Mouse (Mus musculus): ENCODE measurements at regions not wholly inside any gene's neighbourhood (a gene's known extent, or its start where the extent isn't known, plus 50 kb on each side); places are given as distances from the start of the nearest gene placed in this dataset.
A peak's percentile ranks its signal among the peaks of the same experiment; 100 is the strongest.

DNA sequence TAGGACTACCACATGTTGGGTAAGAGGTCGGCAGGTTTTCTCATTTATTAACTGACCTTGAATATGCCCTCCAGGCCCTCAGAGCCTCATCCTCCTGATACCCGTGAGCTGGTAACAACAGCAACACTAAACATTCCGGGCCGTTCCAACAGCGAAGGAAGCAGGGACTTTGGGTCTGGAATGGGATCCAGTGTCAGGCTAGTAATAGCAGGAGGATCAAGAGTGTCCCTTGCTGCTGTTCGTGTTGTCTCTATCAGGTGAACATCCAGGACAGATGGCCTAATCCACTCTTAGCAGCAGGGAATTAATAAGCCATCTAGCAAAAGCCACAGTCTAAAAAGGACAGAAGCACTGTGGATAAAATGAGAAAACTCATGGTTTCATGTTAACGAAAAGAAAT, 106.7 kb downstream of the Cpeb2 start:
- no peak for DNase-seq

DNA sequence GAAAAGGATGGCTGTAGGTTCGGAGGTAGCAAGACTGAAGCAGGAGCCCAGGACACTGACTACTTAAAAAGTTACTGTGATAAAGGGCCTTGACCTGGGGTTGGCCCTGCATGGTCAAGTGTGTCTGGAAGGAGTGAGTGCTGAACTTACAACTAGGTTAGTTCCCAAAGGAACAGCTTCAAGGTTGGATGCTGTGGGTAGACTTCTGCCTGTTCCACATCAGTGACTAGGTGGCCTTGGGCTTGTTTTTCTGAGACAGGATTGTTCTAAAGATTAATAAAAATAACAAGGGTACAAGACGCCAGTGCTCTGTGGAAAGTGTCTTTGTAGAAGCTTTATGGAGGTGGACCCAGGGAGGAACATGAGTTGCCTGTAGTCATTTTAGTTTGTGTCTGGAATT, 108.5 kb downstream of the Cpeb2 start:
- DNase-seq: no peak

DNA sequence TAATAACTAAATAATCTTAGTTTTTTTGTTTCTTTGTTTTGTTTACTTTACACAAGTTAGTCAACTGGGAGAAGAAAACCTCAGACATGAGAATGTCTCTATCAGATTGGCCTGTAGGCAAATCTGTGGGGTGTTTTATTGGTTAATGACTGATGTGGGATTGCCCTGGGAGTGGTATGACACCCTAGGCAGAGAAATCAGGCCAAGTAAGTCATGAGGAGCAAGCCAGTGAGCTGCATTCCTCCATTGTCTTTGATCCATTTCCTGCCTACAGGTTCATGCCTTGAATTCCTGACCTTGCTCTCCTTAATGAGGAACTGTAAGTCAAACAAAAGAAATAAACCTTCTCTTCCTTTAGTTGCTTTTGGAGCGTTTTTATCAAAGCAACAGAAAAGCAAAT, 111.5 kb downstream of the Cpeb2 start:
- DNase-seq: no peak

DNA sequence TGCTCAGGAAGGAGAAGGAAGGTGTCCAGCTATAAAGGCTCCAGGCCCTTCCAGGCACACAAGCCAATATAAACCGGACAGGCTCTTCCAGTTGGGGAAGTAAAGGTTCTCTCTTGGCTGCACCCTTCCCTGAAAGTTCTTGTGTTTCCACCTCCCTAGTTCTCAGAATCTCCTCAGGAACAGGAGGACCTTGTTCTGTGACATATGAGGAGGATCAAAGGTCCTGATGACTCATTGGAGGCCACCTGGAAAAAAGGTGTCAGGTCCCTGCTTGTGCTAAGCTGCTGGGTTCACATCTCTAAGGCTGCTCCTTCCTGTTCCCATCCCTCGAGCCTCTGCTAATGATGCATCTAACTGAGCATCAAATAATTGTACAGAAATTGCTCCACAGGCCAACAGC, 118.0 kb downstream of the Cpeb2 start:
- DNase-seq: peak in 1 of 2 experiments; percentile 4

DNA sequence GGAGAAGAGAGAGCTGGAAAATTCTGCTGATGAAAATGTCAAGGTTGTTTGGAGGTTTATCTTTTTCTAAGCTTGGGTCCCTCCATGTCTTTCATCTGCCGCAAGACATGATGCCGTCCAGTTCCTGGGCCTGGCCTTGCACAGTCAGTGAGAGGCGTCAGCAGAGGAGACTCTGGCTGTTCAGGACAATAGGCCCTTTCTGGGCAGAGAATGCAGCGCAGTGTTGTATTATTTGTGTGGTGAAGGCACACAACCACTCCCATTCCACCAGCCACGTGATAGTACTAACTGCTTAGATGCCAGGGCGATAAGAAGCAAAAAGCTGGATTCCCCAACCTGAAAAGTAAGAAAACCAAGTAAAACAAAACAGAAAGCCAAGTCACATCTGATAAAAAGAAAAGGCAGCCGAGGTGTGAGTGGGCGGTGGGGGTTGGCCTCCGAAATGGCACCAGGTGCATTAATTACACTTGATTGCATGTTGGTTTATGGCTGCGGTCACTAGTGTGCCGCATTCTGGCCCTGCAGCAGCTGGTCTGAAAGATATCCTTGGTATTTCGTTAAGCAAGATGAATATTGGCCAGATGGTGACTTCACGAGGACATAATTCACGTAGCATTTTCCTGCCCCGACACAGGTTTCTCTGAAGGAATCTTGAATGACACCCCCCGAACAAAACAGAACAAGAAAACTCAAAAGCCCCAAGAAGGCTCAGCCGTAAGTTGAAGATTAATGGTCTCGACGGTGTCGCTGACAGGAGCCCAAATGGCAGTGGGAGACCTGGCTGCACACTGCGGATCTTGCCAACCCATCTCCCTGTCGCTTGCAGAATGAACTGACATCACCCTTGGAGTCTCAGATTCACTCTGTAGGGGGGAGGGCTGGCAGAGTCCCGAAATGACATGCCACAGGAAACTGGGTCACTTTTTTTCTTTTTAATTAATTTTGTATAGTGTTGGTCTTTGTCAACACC, 120.3 kb downstream of the Cpeb2 start:
- DNase-seq: no peak

DNA sequence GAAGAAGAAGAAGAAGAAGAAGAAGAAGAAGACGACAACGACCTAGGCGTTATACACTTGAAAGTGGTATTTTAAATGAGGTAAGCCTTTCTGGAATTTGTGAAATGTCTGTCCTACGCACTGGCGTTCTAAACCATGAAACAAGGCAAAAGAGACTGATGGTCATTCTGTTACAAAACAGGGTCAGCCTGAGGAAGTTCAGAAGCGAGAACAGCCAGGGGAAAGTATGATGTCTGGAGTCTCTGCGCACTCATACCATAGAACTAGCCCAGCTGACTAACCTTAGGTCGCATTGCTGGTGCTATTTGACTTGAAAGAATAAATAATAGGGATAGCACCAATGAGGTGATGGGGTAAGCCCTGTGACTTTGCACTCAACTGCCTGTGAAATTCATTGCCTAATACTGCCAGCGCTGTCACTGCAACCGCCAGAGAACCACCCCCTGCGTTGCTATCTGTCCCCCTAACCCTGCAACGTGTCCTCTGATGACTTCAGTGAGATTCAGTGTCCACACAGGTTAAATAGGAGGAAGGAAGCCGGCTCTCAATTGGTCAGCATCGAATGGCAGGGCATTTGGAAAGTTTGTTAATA, 121.5 kb downstream of the Cpeb2 start:
- DNase-seq: peak; percentile 8 to 30

DNA sequence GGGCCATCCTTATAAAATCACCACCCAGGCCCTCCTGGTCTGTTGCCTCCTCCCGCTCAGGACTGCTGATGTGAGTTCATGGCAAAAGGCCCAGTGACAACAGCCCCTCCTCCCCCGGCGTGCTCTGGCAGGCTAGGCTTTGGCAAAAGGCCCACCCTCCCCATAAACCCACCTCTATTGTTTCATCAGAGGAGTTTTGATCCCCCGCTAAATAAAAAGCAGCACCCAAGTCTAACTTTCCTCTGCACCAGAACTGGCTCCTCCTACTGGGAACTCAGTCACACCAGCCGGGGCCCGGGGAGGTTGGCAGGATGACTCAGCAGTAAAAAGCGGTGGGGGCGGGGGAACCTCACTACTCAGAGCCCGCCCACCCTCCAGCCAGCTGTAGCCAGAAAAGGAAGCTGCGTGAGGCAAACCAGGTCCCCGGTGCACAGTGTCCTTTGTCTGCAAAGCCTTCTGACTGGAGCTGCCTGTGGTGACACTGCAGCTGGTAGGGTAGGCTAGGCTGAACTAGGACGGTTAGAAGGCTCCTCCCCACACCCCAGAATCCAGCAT, 122.1 kb downstream of the Cpeb2 start:
- DNase-seq: peak; percentile 82 to 88

DNA sequence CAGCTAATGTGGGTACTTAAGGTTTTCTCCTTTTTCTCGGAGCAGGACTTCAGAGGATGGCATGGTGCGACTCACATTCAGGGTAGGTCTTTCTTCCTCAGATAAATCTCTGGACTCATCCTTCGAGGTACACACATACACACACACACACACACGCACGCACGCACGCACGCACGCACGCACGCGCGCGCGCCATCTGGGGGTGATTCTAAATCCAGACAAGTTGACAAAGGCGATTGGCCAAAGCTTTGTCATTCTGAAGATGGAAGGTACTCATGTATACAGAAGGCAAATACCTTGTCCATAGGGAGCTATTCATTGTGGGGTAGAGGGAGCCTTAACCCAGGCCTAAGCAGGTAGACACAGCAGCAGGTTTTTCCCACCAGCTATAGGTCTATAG, 122.9 kb downstream of the Cpeb2 start:
- DNase-seq: no peak

DNA sequence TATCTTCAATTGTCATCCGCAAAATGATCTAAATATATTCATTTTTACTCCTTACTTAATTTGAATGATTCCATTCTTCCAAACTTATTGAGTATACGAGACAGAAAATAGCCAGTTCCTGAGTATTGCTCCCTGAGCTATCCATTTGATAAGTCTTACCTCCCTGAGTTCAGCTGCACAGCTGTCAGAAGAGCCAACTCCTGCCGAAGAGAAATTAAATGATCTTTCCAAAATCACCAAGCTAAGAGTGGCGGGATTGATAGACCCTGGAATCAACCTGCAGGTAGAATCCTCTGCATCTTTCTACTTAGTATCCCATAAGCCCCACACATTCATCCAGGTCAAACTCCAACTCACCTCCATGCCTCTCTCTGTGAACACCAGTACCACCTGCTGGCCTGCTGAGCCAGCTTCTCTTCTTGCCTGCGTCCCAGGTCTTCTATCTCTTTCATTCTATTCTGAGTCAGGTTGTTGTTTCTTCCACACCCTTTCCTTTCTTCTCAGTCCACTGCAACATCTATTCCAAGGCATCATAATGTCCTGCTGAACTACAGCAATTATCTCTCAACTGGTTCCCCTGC, 124.2 kb downstream of the Cpeb2 start:
- DNase-seq: peak in 1 of 2 experiments; percentile 6

DNA sequence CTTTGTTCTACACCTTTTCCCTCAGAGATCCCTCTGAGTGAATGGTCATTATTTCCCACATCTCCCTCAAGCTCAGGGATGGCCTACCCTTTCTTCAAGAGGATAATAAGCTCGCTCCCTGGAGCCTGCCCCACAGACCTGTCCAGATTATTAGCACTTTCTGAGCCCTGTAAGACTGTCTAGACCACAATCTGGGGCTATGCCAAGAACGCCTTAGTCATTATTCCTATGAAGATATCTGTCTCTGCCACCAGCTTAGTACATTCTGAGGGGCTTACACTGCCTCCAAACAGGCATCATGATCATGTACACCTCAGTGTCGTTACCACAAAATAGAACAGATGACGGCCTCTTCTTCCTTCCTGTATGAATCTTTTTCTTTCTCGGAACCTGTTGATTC, 124.9 kb downstream of the Cpeb2 start:
- DNase-seq: no peak

DNA sequence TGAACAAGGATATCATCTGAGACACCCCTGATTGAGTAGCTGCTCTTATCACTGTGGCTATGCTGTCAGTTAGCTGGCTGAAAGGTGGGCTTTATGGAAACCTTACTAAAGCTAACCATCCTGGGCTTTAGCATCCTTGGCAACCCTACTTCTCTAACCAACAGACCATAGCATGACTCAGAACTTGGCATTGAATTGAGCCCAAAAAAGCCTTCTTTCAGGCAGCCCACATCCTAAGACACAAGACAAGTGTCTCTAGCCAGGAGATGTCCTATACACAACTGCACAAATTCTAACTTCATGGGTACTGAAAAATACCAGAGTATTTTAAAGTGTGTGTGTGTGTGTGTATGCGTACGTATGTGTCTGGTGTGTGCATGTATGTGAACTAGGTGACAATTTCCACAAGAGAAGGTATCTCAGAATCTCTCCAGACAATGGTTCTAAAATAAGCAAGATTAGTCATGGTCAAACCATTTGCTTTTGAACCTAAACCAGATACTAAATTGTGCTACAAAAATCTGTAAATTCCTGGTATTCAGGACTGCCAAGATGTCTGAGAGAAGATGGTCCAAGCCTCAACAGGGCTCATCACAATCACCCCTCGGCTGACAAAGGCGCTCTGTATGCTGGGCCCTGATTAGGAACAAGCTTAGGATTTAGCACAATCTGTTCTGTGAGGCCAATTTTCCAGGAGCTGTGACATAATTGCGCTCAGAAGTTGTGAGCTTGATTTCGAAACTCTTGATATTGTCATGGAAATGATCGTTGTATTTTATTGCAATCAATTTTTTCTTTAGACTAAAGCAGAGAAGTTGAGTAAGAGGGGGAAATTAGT, 126.2 kb downstream of the Cpeb2 start:
- no peak for DNase-seq

DNA sequence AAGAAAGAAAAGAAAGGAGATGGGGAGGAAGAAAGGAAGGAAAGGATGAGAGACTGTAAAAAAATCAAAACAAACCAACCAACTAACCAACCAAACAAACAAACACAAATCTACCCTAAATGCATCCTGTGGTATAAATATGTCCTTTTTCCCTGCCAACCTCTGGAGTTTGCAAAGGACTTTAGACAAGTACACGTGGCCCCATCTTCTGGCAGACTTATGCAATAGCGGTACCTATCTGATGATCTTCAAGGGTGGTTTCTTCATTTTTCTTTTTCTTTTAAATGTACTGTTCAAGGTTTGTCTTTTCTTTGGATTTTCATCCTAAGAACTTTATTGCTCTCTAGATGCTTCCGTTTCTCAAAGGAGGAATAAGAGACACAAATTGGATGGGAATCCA, 127.3 kb downstream of the Cpeb2 start:
- peak in 1 of 2 experiments; percentile 24 for DNase-seq

DNA sequence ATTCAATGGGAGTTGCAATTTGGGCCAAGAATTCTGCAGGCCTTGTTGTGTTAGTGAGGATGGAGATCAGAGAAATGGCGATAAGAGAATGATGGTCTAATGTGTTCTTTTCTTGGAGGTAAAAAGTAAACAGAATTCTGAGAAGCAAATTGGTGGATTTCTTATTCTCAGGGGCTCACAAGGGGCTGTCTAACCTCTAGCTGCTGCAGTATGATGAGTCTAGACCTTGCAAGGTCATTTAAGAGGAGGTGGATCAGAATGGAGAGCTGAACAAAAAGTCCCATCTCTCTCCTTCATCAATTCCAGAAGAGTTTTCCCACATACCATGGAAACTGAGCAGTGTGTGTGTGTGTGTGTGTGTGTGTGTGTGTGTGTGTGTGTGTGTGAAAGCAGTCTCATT, 128.1 kb downstream of the Cpeb2 start:
- DNase-seq: no peak

DNA sequence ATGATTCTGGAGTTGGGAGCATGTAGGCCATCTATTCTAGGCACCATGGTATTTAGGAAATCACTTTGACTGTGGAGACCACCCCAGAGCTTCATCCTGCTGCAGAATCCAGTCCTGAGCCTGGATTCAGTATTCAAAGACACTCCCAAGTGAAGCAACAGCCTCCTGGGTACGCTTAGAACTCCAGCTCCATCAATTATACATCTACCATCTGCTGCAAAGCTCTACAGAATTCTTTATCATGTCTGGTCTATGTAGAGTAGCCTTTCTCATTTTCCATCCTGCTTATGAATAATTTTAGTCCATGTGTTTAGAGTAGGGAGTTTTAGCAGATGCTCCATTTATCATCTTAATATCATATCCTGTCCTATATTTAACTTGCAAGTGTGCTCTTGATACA, 139.4 kb downstream of the Cpeb2 start:
- no peak for DNase-seq

DNA sequence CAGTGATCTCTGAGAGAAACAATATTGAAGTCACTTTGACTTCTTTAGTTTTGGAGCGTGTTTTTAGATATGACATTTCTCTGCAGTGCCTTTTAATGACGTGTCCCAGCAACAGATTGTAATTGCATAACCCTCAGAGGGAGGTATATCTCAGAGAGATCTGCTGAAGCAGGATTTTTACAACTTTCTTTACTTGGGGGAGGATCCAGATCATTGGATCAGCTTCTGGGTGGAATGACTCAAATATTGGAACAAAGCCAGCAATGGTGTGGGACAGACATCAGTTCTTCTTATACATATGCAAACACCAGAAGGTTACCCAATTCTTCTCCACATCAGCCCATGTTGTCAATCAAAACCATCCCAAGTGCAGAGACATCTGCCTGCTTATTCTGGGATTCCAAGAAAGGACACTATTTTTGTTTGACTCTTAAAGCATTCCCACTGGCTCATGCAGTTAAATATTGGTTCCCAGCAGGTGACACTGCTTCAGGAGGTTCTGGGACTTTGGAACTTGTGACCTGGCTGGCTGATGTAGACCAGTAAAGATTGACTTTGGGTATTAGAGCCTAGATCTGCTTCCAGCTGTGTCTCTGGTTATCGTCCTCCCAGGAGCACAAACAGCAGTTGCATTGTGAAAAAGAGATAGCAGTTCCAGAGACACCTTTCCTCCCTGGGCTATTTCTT, 130.5 kb upstream of the C1qtnf7 start:
- no peak for DNase-seq

DNA sequence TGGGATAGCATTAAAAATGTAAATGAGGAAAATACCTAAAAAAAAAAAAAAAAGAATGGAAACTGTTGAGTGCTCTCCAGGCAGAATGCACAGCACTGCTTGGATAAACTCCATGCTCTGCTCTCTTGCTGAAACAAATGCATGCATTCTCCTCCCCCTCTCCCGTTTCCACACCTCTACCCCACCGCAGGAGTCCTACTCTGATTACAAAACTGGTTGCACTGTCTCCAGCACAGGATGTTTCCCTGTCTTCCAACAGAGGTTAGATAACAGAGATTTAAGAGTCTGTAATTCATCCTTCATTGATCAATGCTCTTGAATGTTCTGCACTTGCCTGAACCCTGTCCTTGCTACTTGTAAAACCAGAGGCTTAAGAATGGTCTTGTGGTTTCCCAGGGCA, 124.3 kb upstream of the C1qtnf7 start:
- DNase-seq: no peak

DNA sequence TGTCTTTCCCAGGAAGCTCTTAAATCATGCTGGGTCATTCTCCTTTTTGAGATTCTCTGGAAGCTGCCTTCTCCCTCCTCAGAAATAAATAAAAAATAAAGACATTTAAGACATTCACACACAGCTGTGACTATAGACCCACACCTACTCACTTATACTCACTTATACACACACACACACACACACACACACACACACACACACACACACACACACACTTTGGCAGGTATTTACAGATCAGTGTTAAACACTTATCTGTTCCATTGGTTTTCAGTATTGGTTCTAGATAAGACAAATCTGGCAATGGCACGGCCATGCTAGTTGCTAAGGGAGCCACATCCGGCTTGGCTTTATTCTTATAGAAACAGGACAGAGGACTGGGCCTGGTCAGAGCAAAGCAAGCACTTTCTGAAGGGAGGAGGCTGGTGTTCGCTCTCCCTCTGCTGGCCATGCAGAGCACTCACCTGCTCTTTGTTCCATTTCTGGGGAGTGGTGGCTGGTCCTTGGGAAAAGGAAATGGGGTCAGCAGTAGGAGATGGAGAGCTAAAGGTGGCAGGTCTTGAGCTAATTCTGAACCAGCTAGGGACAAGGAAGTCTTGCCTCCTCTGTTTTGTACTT, 123.8 kb upstream of the C1qtnf7 start:
- DNase-seq: peak; percentile 8 to 15

DNA sequence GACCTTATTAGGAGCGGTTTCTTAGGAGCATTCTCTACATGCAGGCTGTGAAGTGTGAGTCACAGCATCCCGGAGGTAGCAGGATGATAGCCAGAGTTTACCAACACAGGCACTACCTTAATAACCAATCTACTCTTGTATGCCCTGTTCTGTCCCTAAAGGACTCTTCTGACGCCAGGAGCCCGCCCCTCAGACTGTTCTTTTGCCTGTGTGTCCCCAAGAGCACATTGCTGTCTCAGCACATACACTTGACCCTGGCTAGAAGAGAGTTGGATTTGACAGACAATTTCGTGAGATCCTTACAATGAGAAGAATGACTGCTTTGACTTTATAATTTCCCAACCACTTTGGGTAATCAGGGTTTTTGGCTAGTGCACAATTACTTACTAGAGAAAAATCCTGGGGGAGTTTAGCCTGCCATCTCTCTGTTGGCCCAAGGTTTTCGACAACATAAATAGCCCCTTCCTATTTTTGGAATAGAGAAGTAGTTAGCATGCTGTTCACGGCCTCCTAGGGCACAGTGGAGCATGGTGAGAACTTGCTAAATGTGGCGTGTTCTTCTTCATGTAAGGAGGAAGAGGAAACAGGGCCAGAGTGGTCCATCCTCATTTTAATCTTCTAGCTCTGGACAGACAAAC, 122.3 kb upstream of the C1qtnf7 start:
- DNase-seq: no peak

DNA sequence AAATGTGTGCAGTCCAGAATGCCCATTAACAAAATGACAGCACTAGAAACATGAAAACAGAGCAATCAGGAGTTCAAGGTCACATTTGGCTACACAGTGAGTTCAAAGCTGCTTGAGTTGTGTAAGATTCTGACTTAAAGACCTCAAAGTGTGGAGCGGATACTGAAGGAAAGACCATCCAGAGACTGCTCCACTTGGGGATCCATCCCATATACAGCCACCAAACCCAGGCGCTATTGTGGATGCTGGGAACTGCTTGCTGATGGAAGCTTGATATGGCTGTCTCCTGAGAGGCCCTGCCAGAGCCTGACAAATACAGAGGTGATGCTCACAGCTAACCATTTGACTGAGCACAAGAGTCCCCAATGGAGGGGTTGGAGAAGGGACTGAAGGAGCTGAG, 98.1 kb upstream of the C1qtnf7 start:
- DNase-seq: no peak

DNA sequence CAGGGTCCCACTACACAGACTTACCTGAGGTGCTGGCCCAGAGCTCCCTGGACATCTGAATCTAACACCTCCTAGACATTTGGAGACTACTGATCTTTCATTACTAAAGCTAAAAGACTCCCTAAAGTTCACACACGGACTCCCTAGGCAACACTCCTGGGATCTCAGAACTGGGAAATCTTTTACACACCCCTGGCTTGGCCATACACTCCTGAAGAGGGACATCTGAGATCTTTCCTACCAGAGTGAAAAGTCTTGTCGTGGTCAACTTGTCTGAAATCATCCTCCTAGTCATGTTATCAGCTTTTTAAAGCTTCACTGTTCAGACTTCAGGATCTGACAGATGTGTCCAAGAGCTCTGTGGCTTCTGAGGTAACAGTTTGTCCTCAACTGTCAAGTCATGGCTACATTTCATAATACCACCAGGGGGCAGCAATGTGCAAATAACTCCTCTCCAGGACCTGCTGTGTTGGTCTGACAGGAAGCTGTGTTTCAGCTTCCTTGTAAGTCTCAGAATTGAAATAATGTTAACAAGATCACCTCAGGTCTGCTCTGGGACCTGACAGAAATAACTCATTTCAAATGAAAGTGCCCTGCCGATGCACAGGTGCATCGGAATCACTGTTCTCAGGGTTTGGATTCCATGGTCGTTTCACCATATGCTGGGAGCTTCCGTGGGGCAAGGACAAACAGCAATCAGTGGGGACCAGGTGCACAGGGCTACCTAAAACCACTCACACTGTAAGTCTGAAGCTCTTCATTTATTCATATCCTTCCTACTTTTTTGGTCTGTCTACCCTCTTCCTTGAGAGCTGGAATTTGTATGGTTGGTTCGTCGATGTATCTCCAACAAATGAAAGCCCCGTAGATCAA, 92.3 kb upstream of the C1qtnf7 start:
- DNase-seq: peak; percentile 15 to 60

Measured in lung, adult 18-20 months (tissue).